In genomic region chr6:38007459-38007858, GRCm38 (mm10) we compare ENCODE assay signal across 9 mouse cellular contexts. TPM values are rescaled to one million over a fixed set of nuclear protein-coding genes. Genes with fewer than 3 reads are reported as not detected.
DNase-seq lines count a peak whose midpoint lies in the region; ATAC-seq lines count a peak whose summit lies in the region.
"Had no signal": no experiment of that assay in that cellular context is flagged by ENCODE, and none has a peak within 500 bp of the region (broad histone marks: within the 10 kb centered on the region; RNA-seq: fewer than 3 reads in every experiment).

No protein-coding gene starts in this region.

- H3K4me1 ChIP-seq in liver, embryonic 12.5 days, result no peaks in the 10 kb centered on the region
- H3K4me1 ChIP-seq in neural tube, embryonic 12.5 days, result peaks cover 3% of the 10 kb centered on the region; the same call in 1 of the 2 replicates
- H3K4me1 ChIP-seq: stomach, embryonic 15.5 days had no signal

- H3K9me3 ChIP-seq in liver, embryonic 12.5 days (replicated peaks), result no peaks in the 10 kb centered on the region
- no peaks in the 10 kb centered on the region for H3K9me3 ChIP-seq in neural tube, embryonic 12.5 days
- H3K9me3 ChIP-seq: stomach, embryonic 15.5 days had no signal

- H3K36me3 ChIP-seq in liver, embryonic 12.5 days, result no peaks in the 10 kb centered on the region
- no peaks in the 10 kb centered on the region for H3K36me3 ChIP-seq in neural tube, embryonic 12.5 days
- H3K36me3 ChIP-seq: stomach, embryonic 15.5 days had no signal

- no peak overlapping the region for H3K9ac ChIP-seq in liver, embryonic 12.5 days
- H3K9ac ChIP-seq in neural tube, embryonic 12.5 days, result no peak overlapping the region
- H3K9ac ChIP-seq: stomach, embryonic 15.5 days had no signal

- no peak overlapping the region for H3K27ac ChIP-seq in liver, embryonic 12.5 days
- no peak overlapping the region for H3K27ac ChIP-seq in neural tube, embryonic 12.5 days
- H3K27ac ChIP-seq: stomach, embryonic 15.5 days had no signal

- DNase-seq in CD4-positive helper T cell, adult 2 months (ENCODE audit: low read depth, low spot score), result peak; percentile 48
- peak; percentile 48 for DNase-seq in MN1 (ENCODE audit: low spot score)
- peak; percentile 20 for DNase-seq in cerebellum, adult 9-11 months
- peak; percentile 17 to 82 for DNase-seq in frontal cortex, adult 2 months (ENCODE audit: extremely low spot score in 1 of 2, low spot score in 1 of 2)
- peak; percentile 65 for DNase-seq in kidney, adult 9 months
- peak; percentile 48 for DNase-seq in yolk sac, embryonic 10.5 days (ENCODE audit: low spot score)

- H3K4me3 ChIP-seq in liver, embryonic 12.5 days, result no peak overlapping the region
- no peak overlapping the region for H3K4me3 ChIP-seq in neural tube, embryonic 12.5 days
- H3K4me3 ChIP-seq: stomach, embryonic 15.5 days had no signal

- no peak overlapping the region for H3K4me2 ChIP-seq in liver, embryonic 12.5 days
- no peak overlapping the region for H3K4me2 ChIP-seq in neural tube, embryonic 12.5 days (replicated peaks)
- H3K4me2 ChIP-seq: stomach, embryonic 15.5 days had no signal

- H3K27me3 ChIP-seq in liver, embryonic 12.5 days (replicated peaks), result no peaks in the 10 kb centered on the region
- no peaks in the 10 kb centered on the region for H3K27me3 ChIP-seq in neural tube, embryonic 12.5 days (replicated peaks)
- H3K27me3 ChIP-seq: stomach, embryonic 15.5 days had no signal

- peak; percentile 42; the same call in 1 of the 2 replicates for ATAC-seq in liver, embryonic 12.5 days
- ATAC-seq in neural tube, embryonic 12.5 days (ENCODE audit: low FRiP score, low read depth), result peak; percentile 58; the same call in 1 of the 2 replicates

- WGBS in liver, embryonic 12.5 days (ENCODE audit: insufficient replicate concordance), result 7% methylated on average over 6 of the region's 6 CpGs
- WGBS in neural tube, embryonic 12.5 days, result 12% methylated on average over 6 of the region's 6 CpGs

RNA-seq across cellular contexts. Expression of gene Svopl, which starts 39.3 kb away (rescaled TPM):
- 0.08 and 0.21 TPM in 2 replicates for polyA plus RNA-seq in frontal cortex, adult 2 months (2012; rRNA removed)
- 0.05 TPM in 1 of 2 replicates, not detected in the other for polyA plus RNA-seq in liver, embryonic 12.5 days (2016; fragmentation: Nextera tagmentation; extraction: Ambion mirVana)
- 0.66 and 0.77 TPM in 2 replicates for polyA plus RNA-seq in neural tube, embryonic 12.5 days (2016; fragmentation: Nextera tagmentation; extraction: Ambion mirVana)
